Mouse (Mus musculus) adrenal gland, postnatal 10 days (tissue): Measurements from ENCODE around the gene Wwox. TPM values are rescaled to one million over a fixed set of nuclear protein-coding genes. Genes with fewer than 3 reads are reported as not detected.
A peak's percentile ranks its signal among the peaks of the same experiment; 100 is the strongest.

Source experiments
- DNase-seq: peaks from one replicate; pipeline ENCODE4 v3.0.0; 2021; ENCODE audit warnings: mixed read lengths
- total RNA-seq, 2 experiments: library from RNA; stranded (reverse); gene quantifications; 2 replicates each; pipeline ENCODE4 v1.2.3; 2021

Gene Wwox
- total RNA-seq, 2 experiments from 2014 or later = 20.8 to 28.4 TPM

GRCm38 (mm10) chr8:114870410-114870809 lies 431.0 kb downstream of the Wwox start:
- no peak for DNase-seq

GRCm38 (mm10) chr8:114872491-114872890 lies 433.0 kb downstream of the Wwox start:
- no peak for DNase-seq

- DNase-seq = no peak
Observed at GRCm38 (mm10) chr8:114875161-114875560, 435.7 kb downstream of the Wwox start.

GRCm38 (mm10) chr8:114876161-114876611 lies 436.7 kb downstream of the Wwox start:
- DNase-seq = no peak

- DNase-seq = peak; percentile 51
Observed at GRCm38 (mm10) chr8:114876696-114877206, 437.3 kb downstream of the Wwox start.

- no peak for DNase-seq
Observed at GRCm38 (mm10) chr8:114877234-114877633, 437.8 kb downstream of the Wwox start.

- no peak for DNase-seq
Observed at GRCm38 (mm10) chr8:114878449-114879276, 439.2 kb downstream of the Wwox start.

- DNase-seq = no peak
Observed at GRCm38 (mm10) chr8:114879277-114879568, 439.8 kb downstream of the Wwox start.

GRCm38 (mm10) chr8:114879678-114880077 lies 440.2 kb downstream of the Wwox start:
- no peak for DNase-seq

- no peak for DNase-seq
Observed at GRCm38 (mm10) chr8:114880475-114881135, 441.1 kb downstream of the Wwox start.

- DNase-seq = no peak
Observed at GRCm38 (mm10) chr8:114881891-114882401, 442.5 kb downstream of the Wwox start.

- no peak for DNase-seq
Observed at GRCm38 (mm10) chr8:114882504-114882903, 443.0 kb downstream of the Wwox start.

- DNase-seq = no peak
Observed at GRCm38 (mm10) chr8:114882936-114883606, 443.6 kb downstream of the Wwox start.

GRCm38 (mm10) chr8:114883967-114884366 lies 444.5 kb downstream of the Wwox start:
- peak; percentile 23 for DNase-seq

GRCm38 (mm10) chr8:114885026-114885592 lies 445.7 kb downstream of the Wwox start:
- no peak for DNase-seq

- DNase-seq = no peak
Observed at GRCm38 (mm10) chr8:114888388-114888787, 448.9 kb downstream of the Wwox start.

GRCm38 (mm10) chr8:114889578-114890374 lies 450.3 kb downstream of the Wwox start:
- no peak for DNase-seq

GRCm38 (mm10) chr8:114890478-114890877 lies 451.0 kb downstream of the Wwox start:
- DNase-seq = no peak

- no peak for DNase-seq
Observed at GRCm38 (mm10) chr8:114891252-114891651, 451.8 kb downstream of the Wwox start.

GRCm38 (mm10) chr8:114897432-114897831 lies 458.0 kb downstream of the Wwox start:
- DNase-seq = no peak

GRCm38 (mm10) chr8:114899157-114899556 lies 459.7 kb downstream of the Wwox start:
- no peak for DNase-seq
